Mouse (Mus musculus) lung, embryonic 16.5 days (tissue): ENCODE measurements at regions not wholly inside any gene's neighbourhood (a gene's known extent, or its start where the extent isn't known, plus 50 kb on each side); places are given as distances from the start of the nearest gene placed in this dataset.

Experiments
- ATAC-seq: fragments of 200-750 bp; cut with Nextera tagmentation; 2 replicates; pipeline ENCODE4 v1.8.0; 2017; ENCODE audit warnings: low read depth, mild to moderate bottlenecking, moderate library complexity
- H3K27ac ChIP-seq: fragments of 300-500 bp; sonication (generic); 2 replicates; pipeline ENCODE4 v1.5.1; 2014; ENCODE audit warnings: mild to moderate bottlenecking, control low read depth, low read length
- H3K27me3 ChIP-seq: fragments of 300-500 bp; sonication (generic); 2 replicates; pipeline ENCODE4 v1.6.1; 2014; ENCODE audit warnings: low read depth, low read length, mixed read lengths; ENCODE audit not compliant: control insufficient read depth, insufficient read depth
- H3K36me3 ChIP-seq: fragments of 300-500 bp; sonication (generic); 2 replicates; pipeline ENCODE4 v1.6.1; 2014; ENCODE audit warnings: low read length; ENCODE audit not compliant: control insufficient read depth, insufficient read depth
- H3K4me1 ChIP-seq: fragments of 300-500 bp; sonication (generic); replicated peaks from 2 replicates; pipeline ENCODE4 v1.6.1; 2014; ENCODE audit warnings: low read length, mixed read lengths; ENCODE audit not compliant: control insufficient read depth, insufficient read depth
- H3K4me2 ChIP-seq: fragments of 300-500 bp; sonication (generic); 2 replicates; pipeline ENCODE4 v1.6.1; 2014; ENCODE audit warnings: low read depth, low read length, control low read depth
- H3K4me3 ChIP-seq: fragments of 300-500 bp; sonication (generic); 2 replicates; pipeline ENCODE4 v1.5.1; 2014; ENCODE audit warnings: mild to moderate bottlenecking, low read length, control low read depth
- H3K9ac ChIP-seq: fragments of 300-500 bp; sonication (generic); 2 replicates; pipeline ENCODE4 v1.6.1; 2014; ENCODE audit warnings: low read length, control low read depth
- H3K9me3 ChIP-seq: fragments of 300-500 bp; sonication (generic); 2 replicates; pipeline ENCODE4 v1.6.1; 2016; ENCODE audit warnings: low read length; ENCODE audit not compliant: control insufficient read depth
- WGBS: fragments of 180-500 bp; shearing (Covaris S2); extraction: QIAGEN DNeasy Blood & Tissue Kit; methylation state at CpG from one replicate; pipeline ENCODE4 v1.1.7; 2014; 5-methylcytosine and 5-hydroxymethylcytosine counted together

DNA sequence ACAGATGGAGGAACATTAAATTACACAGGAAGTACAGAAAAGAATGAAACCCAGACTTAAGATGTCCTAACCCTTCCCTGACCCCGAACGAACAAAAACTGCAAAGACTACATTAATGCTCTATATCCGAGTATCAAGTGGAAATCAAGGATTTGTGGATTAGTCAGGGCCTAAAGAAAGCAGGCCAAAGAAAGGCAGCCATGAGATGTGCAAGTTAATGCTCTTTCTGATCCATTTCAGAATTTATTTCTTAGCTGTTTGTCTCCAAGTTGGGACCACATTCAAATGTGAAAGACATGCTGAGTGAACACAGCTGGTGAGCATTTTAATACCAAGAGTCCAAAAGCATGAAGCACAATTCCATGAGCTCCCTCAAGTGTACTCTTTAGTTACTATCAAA lies 97.1 kb upstream of the Arhgef26 start:
- H3K27ac ChIP-seq = no peak overlapping the region
- no peak overlapping the region for H3K9ac ChIP-seq
- H3K9me3 ChIP-seq = no peaks in the 10 kb centered on the region
- no peak for ATAC-seq
- no peaks in the 10 kb centered on the region for H3K27me3 ChIP-seq
- H3K4me3 ChIP-seq = no peak overlapping the region
- H3K4me1 ChIP-seq = no peaks in the 10 kb centered on the region
- 80% methylated on average over 3 of the region's 3 CpGs for WGBS
- no peaks in the 10 kb centered on the region for H3K36me3 ChIP-seq
- H3K4me2 ChIP-seq = no peak overlapping the region

DNA sequence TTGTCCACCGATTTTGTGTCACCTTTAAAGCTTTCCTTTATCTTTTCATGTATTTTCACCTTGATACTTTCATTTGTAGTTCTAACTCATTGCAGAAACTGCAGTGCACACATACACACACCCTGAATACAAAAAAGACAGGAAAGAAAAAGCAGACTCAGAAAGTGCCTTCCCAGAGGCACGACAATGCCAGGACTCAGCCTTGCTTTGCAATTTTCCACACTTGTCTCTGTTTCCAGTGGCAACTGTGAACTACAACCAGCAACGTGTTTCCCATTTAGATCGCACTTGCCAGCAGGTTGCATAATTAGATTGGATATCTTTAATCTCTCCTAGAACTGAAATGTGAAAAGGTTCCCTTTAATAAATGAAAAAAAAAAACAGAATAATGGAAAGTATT lies 66.4 kb upstream of the Arhgef26 start:
- no peak overlapping the region for H3K4me3 ChIP-seq
- no peaks in the 10 kb centered on the region for H3K9me3 ChIP-seq
- H3K4me1 ChIP-seq = no peaks in the 10 kb centered on the region
- no peaks in the 10 kb centered on the region for H3K27me3 ChIP-seq
- WGBS = 70% methylated on average over 4 of the region's 4 CpGs
- H3K4me2 ChIP-seq = no peak overlapping the region
- no peak for ATAC-seq
- H3K9ac ChIP-seq = no peak overlapping the region
- H3K36me3 ChIP-seq = no peaks in the 10 kb centered on the region
- H3K27ac ChIP-seq = no peak overlapping the region

GRCm38 (mm10) chr3:62278279-62278678 lies 59.9 kb upstream of the Arhgef26 start:
- H3K9ac ChIP-seq = no peak overlapping the region
- H3K36me3 ChIP-seq = no peaks in the 10 kb centered on the region
- WGBS = 50% methylated on average over 3 of the region's 3 CpGs
- no peak overlapping the region for H3K4me3 ChIP-seq
- H3K27ac ChIP-seq = no peak overlapping the region
- no peak overlapping the region for H3K4me2 ChIP-seq
- ATAC-seq = no peak
- no peaks in the 10 kb centered on the region for H3K9me3 ChIP-seq
- H3K27me3 ChIP-seq = no peaks in the 10 kb centered on the region
- no peaks in the 10 kb centered on the region; the same call in 1 of the 2 replicates for H3K4me1 ChIP-seq

GRCm38 (mm10) chr3:62280960-62281359 lies 57.2 kb upstream of the Arhgef26 start:
- Histone ChIP-seq H3K27ac (no peak overlapping the region), H3K4me1 (no peaks in the 10 kb centered on the region; the same call in 1 of the 2 replicates), H3K36me3 (no peaks in the 10 kb centered on the region), H3K4me2 (no peak overlapping the region), H3K4me3 (no peak overlapping the region), H3K27me3 (no peaks in the 10 kb centered on the region), H3K9ac (no peak overlapping the region), H3K9me3 (no peaks in the 10 kb centered on the region)
- no peak for ATAC-seq
- WGBS = 45% methylated on average over 2 of the region's 2 CpGs
